11 mouse cellular contexts compared by ENCODE assay signal in genomic region chr9:13918606-13919202, GRCm38 (mm10).
DNase-seq lines count a peak whose midpoint lies in the region; ATAC-seq lines count a peak whose summit lies in the region.
"Had no signal": no experiment of that assay in that cellular context is flagged by ENCODE, and none has a peak within 500 bp of the region (broad histone marks: within the 10 kb centered on the region; RNA-seq: fewer than 3 reads in every experiment).

No protein-coding gene starts in this region.

- no peaks in the 10 kb centered on the region for H3K9me3 ChIP-seq in forebrain, embryonic 14.5 days (replicated peaks; ENCODE audit: control insufficient read depth, low read length)
- H3K9me3 ChIP-seq in midbrain, embryonic 12.5 days: no peaks in the 10 kb centered on the region
- no peaks in the 10 kb centered on the region for H3K9me3 ChIP-seq in kidney, embryonic 14.5 days (ENCODE audit: control insufficient read depth, low read length)
- H3K9me3 ChIP-seq: G1E; limb, embryonic 15.5 days had no signal

- H3K36me3 ChIP-seq in forebrain, embryonic 14.5 days (ENCODE audit: control insufficient read depth, insufficient read depth, low read length): no peaks in the 10 kb centered on the region
- H3K36me3 ChIP-seq in midbrain, embryonic 12.5 days: no peaks in the 10 kb centered on the region
- no peaks in the 10 kb centered on the region for H3K36me3 ChIP-seq in kidney, embryonic 14.5 days (ENCODE audit: control insufficient read depth, insufficient read depth, low read length)
- H3K36me3 ChIP-seq: G1E; limb, embryonic 15.5 days had no signal

- peak; percentile 86; the same call in 1 of the 2 replicates for ATAC-seq in forebrain, embryonic 14.5 days
- peak; percentile 59; the same call in 1 of the 2 replicates for ATAC-seq in midbrain, embryonic 12.5 days (ENCODE audit: low FRiP score, low read depth)
- no peak for ATAC-seq in kidney, embryonic 14.5 days (ENCODE audit: low FRiP score, low TSS enrichment)

- H3K4me2 ChIP-seq in forebrain, embryonic 14.5 days (ENCODE audit: low read length): no peak overlapping the region
- 0 out of 2 replicates have a peak overlapping the region, but pooled peaks have one; percentile 3 for H3K4me2 ChIP-seq in midbrain, embryonic 12.5 days (replicated peaks)
- H3K4me2 ChIP-seq in kidney, embryonic 14.5 days (replicated peaks; ENCODE audit: low read depth, low read length): no peak overlapping the region
- H3K4me2 ChIP-seq: limb, embryonic 15.5 days had no signal

- no peak overlapping the region for H3K27ac ChIP-seq in forebrain, embryonic 14.5 days (ENCODE audit: low read depth, low read length)
- no peak overlapping the region for H3K27ac ChIP-seq in midbrain, embryonic 12.5 days (replicated peaks)
- H3K27ac ChIP-seq in kidney, embryonic 14.5 days (ENCODE audit: low read depth, low read length): no peak overlapping the region
- H3K27ac ChIP-seq: limb, embryonic 15.5 days had no signal

- 0 out of 2 replicates have a peak, but pooled peaks cover 5% of the 10 kb centered on the region for H3K4me1 ChIP-seq in forebrain, embryonic 14.5 days (ENCODE audit: control insufficient read depth, insufficient read depth, low read length)
- peaks cover 7% of the 10 kb centered on the region for H3K4me1 ChIP-seq in midbrain, embryonic 12.5 days
- 0 out of 2 replicates have a peak, but pooled peaks cover 3% of the 10 kb centered on the region for H3K4me1 ChIP-seq in kidney, embryonic 14.5 days (ENCODE audit: control insufficient read depth, insufficient read depth, low read length)
- H3K4me1 ChIP-seq: limb, embryonic 15.5 days had no signal

- no peak overlapping the region for H3K9ac ChIP-seq in forebrain, embryonic 14.5 days (ENCODE audit: low read length)
- no peak overlapping the region for H3K9ac ChIP-seq in midbrain, embryonic 12.5 days (replicated peaks)
- no peak overlapping the region for H3K9ac ChIP-seq in kidney, embryonic 14.5 days (ENCODE audit: low read depth, low read length)
- H3K9ac ChIP-seq: limb, embryonic 15.5 days had no signal

- no peak overlapping the region for H3K4me3 ChIP-seq in forebrain, embryonic 14.5 days (ENCODE audit: low read depth, low read length)
- H3K4me3 ChIP-seq in midbrain, embryonic 12.5 days: no peak overlapping the region
- no peak overlapping the region for H3K4me3 ChIP-seq in kidney, embryonic 14.5 days (ENCODE audit: low read length)
- H3K4me3 ChIP-seq: limb, embryonic 15.5 days had no signal

- 22% methylated on average over 7 of the region's 7 CpGs for WGBS in forebrain, embryonic 14.5 days
- WGBS in midbrain, embryonic 12.5 days: 39% methylated on average over 7 of the region's 7 CpGs
- whole genome bisulfite sequencing in kidney, embryonic 14.5 days: 56% methylated on average over 7 of the region's 7 CpGs

- peak; percentile 4 for DNase-seq in 3T3-L1 (ENCODE audit: low read depth, low spot score)
- peak; percentile 33 for DNase-seq in Muller cell, postnatal 12 days (ENCODE audit: inconsistent ontology term)
- DNase-seq in forebrain, embryonic 14.5 days (ENCODE audit: low spot score): peak; percentile 76
- DNase-seq in cerebellum, adult 11 months: no peak
- no peak for DNase-seq in adrenal gland, postnatal 25 days
- DNase-seq: kidney, postnatal 4 days; right cerebral cortex, postnatal 25 days had no signal

- no peaks in the 10 kb centered on the region for H3K27me3 ChIP-seq in forebrain, embryonic 14.5 days (replicated peaks; ENCODE audit: control insufficient read depth, insufficient read depth, low read length)
- no peaks in the 10 kb centered on the region for H3K27me3 ChIP-seq in midbrain, embryonic 12.5 days
- no peaks in the 10 kb centered on the region for H3K27me3 ChIP-seq in kidney, embryonic 14.5 days (ENCODE audit: control insufficient read depth, insufficient read depth, low read length)
- H3K27me3 ChIP-seq: limb, embryonic 15.5 days had no signal

Comparison
In these comparisons a context has a peak if more than half of its experiments do, and no peak if none do; other contexts are left out.
1. DNase-seq: peak in 3T3-L1 (single experiment), Muller cell, postnatal 12 days (single experiment) and forebrain, embryonic 14.5 days (single experiment); none in cerebellum, adult 11 months (single experiment) and adrenal gland, postnatal 25 days (single experiment).